Mouse (Mus musculus) thymus, adult 2 months (tissue): ENCODE results near the gene Epo. TPM values are rescaled to one million over a fixed set of nuclear protein-coding genes. Genes with fewer than 3 reads are reported as not detected.

Experiments
- DNase-seq: peaks from one replicate; pipeline ENCODE4 v3.0.0; 2021
- H3K27ac ChIP-seq: fragments of 200-500 bp; 2 replicates; pipeline ENCODE4 v1.5.1; 2012; ENCODE audit warnings: low read length, control low read depth; ENCODE audit not compliant: control insufficient read depth, insufficient read depth
- H3K27me3 ChIP-seq: fragments of 200-500 bp; 2 replicates; pipeline ENCODE4 v1.6.1; 2012; ENCODE audit warnings: mild to moderate bottlenecking, low read length, moderate library complexity, mixed read lengths; ENCODE audit not compliant: control insufficient read depth, insufficient read depth
- H3K36me3 ChIP-seq: fragments of 200-500 bp; 2 replicates; pipeline ENCODE4 v1.6.1; 2012; ENCODE audit warnings: mild to moderate bottlenecking, low read length, moderate library complexity; ENCODE audit not compliant: control insufficient read depth, insufficient read depth
- H3K4me1 ChIP-seq: fragments of 200-500 bp; replicated peaks from 2 replicates; pipeline ENCODE4 v1.6.1; 2012; ENCODE audit warnings: low read length; ENCODE audit not compliant: control insufficient read depth, insufficient read depth
- H3K4me3 ChIP-seq: fragments of 200-500 bp; 2 replicates; pipeline ENCODE4 v1.5.1; 2012; ENCODE audit warnings: mild to moderate bottlenecking, low read length, control low read depth, moderate library complexity; ENCODE audit not compliant: control insufficient read depth, insufficient read depth
- CTCF ChIP-seq: fragments of 200-500 bp; IDR thresholded peaks from 2 replicates; pipeline ENCODE4 v1.5.1; 2012; ENCODE audit warnings: mild to moderate bottlenecking, control low read depth, low read length, moderate library complexity, borderline replicate concordance; ENCODE audit not compliant: control insufficient read depth, poor library complexity, insufficient read depth; ENCODE audit errors: extremely low read depth
- POLR2A ChIP-seq: fragments of 200-500 bp; IDR thresholded peaks from 2 replicates; pipeline ENCODE4 v1.6.1; 2012; ENCODE audit warnings: mild to moderate bottlenecking, low read length, control low read depth, moderate library complexity; ENCODE audit not compliant: control insufficient read depth, poor library complexity, insufficient read depth; ENCODE audit errors: extremely low read depth
- WGBS: fragments of 180-500 bp; shearing (Covaris S2); methylation state at CpG from one replicate; pipeline ENCODE4 v1.1.7; 2018; 5-methylcytosine and 5-hydroxymethylcytosine counted together
- polyA plus RNA-seq: library from polyadenylated mRNA; depleted of rRNA; stranded (reverse); fragments of >200 nt; gene quantifications from 2 replicates; pipeline ENCODE4 v1.2.3, GENCODE M21; 2012; rRNA removed

Gene Epo
- polyA plus RNA-seq: not detected in 2 replicates

- WGBS: under 1% methylated on average over 40 of the region's 40 CpGs
- DNase-seq: peak; percentile 97
- peak within 1 kb of the TSS; percentile 80 for H3K27ac ChIP-seq
- TF ChIP-seq CTCF (0 out of 2 replicates have a peak, but pooled peaks have one; percentile 33), POLR2A (peak; percentile 78)
- H3K4me3 ChIP-seq: peak within 1 kb of the TSS; percentile 94
- peaks cover 21% of the 10 kb centered on the region for H3K36me3 ChIP-seq
- H3K4me1 ChIP-seq: peaks cover 10% of the 10 kb centered on the region
- H3K27me3 ChIP-seq: no peaks in the 10 kb centered on the region
Observed at GRCm38 (mm10) chr5:137533117-137533827, at the start of gene Epo, which contains the start of gene Gnb2. TSS of gene Epo (minus strand) at chr5:137533242. TSS of gene Gnb2 (minus strand) at chr5:137533510.

- 91% methylated on average over 8 of the region's 8 CpGs for WGBS
- peaks cover 2% of the 10 kb centered on the region for H3K4me1 ChIP-seq
- H3K4me3 ChIP-seq: no peak overlapping the region
- no peaks in the 10 kb centered on the region for H3K27me3 ChIP-seq
- H3K27ac ChIP-seq: no peak overlapping the region
- H3K36me3 ChIP-seq: no peaks in the 10 kb centered on the region
- TF ChIP-seq POLR2A (no peak), CTCF (no peak)
- DNase-seq: no peak
Observed at GRCm38 (mm10) chr5:137582702-137583101, 49.7 kb upstream of the Epo start.

- Histone ChIP-seq H3K4me1 (peaks cover 2% of the 10 kb centered on the region), H3K36me3 (no peaks in the 10 kb centered on the region), H3K27ac (no peak overlapping the region), H3K27me3 (no peaks in the 10 kb centered on the region), H3K4me3 (no peak overlapping the region)
- 89% methylated on average over 6 of the region's 6 CpGs for whole genome bisulfite sequencing
- TF ChIP-seq POLR2A (no peak), CTCF (no peak)
- DNase-seq: no peak
Observed at GRCm38 (mm10) chr5:137580246-137580645, 47.2 kb upstream of the Epo start.

GRCm38 (mm10) chr5:137574470-137574901, 41.4 kb upstream of the Epo start:
- no peak overlapping the region for H3K4me3 ChIP-seq
- no peaks in the 10 kb centered on the region for H3K27me3 ChIP-seq
- TF ChIP-seq POLR2A (no peak), CTCF (no peak)
- no peak overlapping the region for H3K27ac ChIP-seq
- DNase-seq: no peak
- peaks cover 17% of the 10 kb centered on the region for H3K4me1 ChIP-seq
- H3K36me3 ChIP-seq: no peaks in the 10 kb centered on the region
- 90% methylated on average over 27 of the region's 27 CpGs for WGBS

GRCm38 (mm10) chr5:137570691-137571586, 37.9 kb upstream of the Epo start:
- Histone ChIP-seq H3K4me3 (no peak overlapping the region), H3K36me3 (no peaks in the 10 kb centered on the region), H3K4me1 (peaks cover 24% of the 10 kb centered on the region), H3K27ac (no peak overlapping the region), H3K27me3 (no peaks in the 10 kb centered on the region)
- DNase-seq: no peak
- WGBS: 14% methylated on average over 17 of the region's 17 CpGs
- TF ChIP-seq POLR2A (no peak), CTCF (no peak)

GRCm38 (mm10) chr5:137570181-137570580, 37.1 kb upstream of the Epo start:
- H3K4me3 ChIP-seq: no peak overlapping the region
- H3K27me3 ChIP-seq: no peaks in the 10 kb centered on the region
- WGBS: 6% methylated on average over 7 of the region's 7 CpGs
- peaks cover 24% of the 10 kb centered on the region for H3K4me1 ChIP-seq
- H3K27ac ChIP-seq: no peak overlapping the region
- TF ChIP-seq CTCF (no peak), POLR2A (no peak)
- no peak for DNase-seq
- H3K36me3 ChIP-seq: no peaks in the 10 kb centered on the region

GRCm38 (mm10) chr5:137569665-137570064, 36.6 kb upstream of the Epo start, which contains the start of gene Tfr2:
TSS of gene Tfr2 (plus strand) at chr5:137569840.
- no peak for TF ChIP-seq CTCF
- Histone ChIP-seq H3K27ac (no peak within 1 kb of the TSS), H3K27me3 (no peaks in the 10 kb centered on the region), H3K4me1 (peaks cover 24% of the 10 kb centered on the region), H3K4me3 (no peak within 1 kb of the TSS), H3K36me3 (no peaks in the 10 kb centered on the region)
- peak; percentile 50 for DNase-seq
- WGBS: 7% methylated on average over 9 of the region's 9 CpGs
